Mouse (Mus musculus): ENCODE measurements at regions not wholly inside any gene's neighbourhood (a gene's known extent, or its start where the extent isn't known, plus 50 kb on each side); places are given as distances from the start of the nearest gene placed in this dataset.

- Histone ChIP-seq H3K9me3 (replicated peaks; ENCODE audit: control insufficient read depth, insufficient read depth, low read length, poor library complexity, severe bottlenecking) (no peaks in the 10 kb centered on the region), H3K27me3 (ENCODE audit: control insufficient read depth, insufficient read depth, low read length, poor library complexity, severe bottlenecking) (no peaks in the 10 kb centered on the region), H3K4me3 (ENCODE audit: low read depth, low read length) (no peak overlapping the region), H3K4me1 (ENCODE audit: control insufficient read depth, insufficient read depth, low read length) (no peaks in the 10 kb centered on the region), H3K9ac (ENCODE audit: low read depth, poor library complexity, severe bottlenecking) (no peak overlapping the region), H3K36me3 (ENCODE audit: control insufficient read depth, insufficient read depth, low read length, poor library complexity, severe bottlenecking) (no peaks in the 10 kb centered on the region), H3K27ac (ENCODE audit: insufficient read depth, low read length) (no peak overlapping the region)
- TF ChIP-seq CTCF (IDR thresholded peaks at IDR 0.05; ENCODE audit: low read depth, low read length) (no peak), POLR2A (IDR thresholded peaks at IDR 0.05; ENCODE audit: insufficient read depth, low read length) (no peak), EP300 (IDR thresholded peaks at IDR 0.05; ENCODE audit: insufficient read depth, low read depth, low read length) (no peak)
Measured at GRCm38 (mm10) chr1:81608772-81609171, 532.0 kb downstream of the Nyap2 start.

DNA sequence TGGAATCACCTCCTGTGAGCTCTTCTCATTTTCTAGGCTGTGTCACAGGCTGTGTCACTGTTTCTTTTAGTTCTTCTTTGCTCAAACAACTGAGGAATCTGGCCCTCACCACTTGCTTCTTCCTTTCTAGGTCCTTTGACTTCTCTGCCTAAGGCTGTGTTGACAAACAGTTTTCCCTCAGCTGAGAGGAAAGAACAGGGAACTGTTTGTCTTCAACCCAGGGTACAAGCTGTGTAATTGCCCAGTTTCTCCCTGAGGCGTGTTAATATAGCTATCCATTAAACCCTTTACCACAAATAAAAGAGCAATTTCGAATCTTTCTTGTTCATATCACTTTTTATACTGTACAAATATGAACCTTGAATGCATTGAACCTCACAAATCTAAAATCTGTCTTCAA is 542.1 kb downstream of the Nyap2 start:
- no peaks in the 10 kb centered on the region for H3K27me3 ChIP-seq (ENCODE audit: control insufficient read depth, insufficient read depth, low read length, poor library complexity, severe bottlenecking)
- no peaks in the 10 kb centered on the region for H3K4me1 ChIP-seq (ENCODE audit: control insufficient read depth, insufficient read depth, low read length)
- no peak for TF ChIP-seq POLR2A (IDR thresholded peaks at IDR 0.05; ENCODE audit: insufficient read depth, low read length)
- no peak for TF ChIP-seq CTCF (IDR thresholded peaks at IDR 0.05; ENCODE audit: low read depth, low read length)
- no peak for TF ChIP-seq EP300 (IDR thresholded peaks at IDR 0.05; ENCODE audit: insufficient read depth, low read depth, low read length)
- H3K9ac ChIP-seq (ENCODE audit: low read depth, poor library complexity, severe bottlenecking): no peak overlapping the region
- no peak overlapping the region for H3K27ac ChIP-seq (ENCODE audit: insufficient read depth, low read length)
- H3K4me3 ChIP-seq (ENCODE audit: low read depth, low read length): no peak overlapping the region
- no peaks in the 10 kb centered on the region for H3K36me3 ChIP-seq (ENCODE audit: control insufficient read depth, insufficient read depth, low read length, poor library complexity, severe bottlenecking)
- H3K9me3 ChIP-seq (replicated peaks; ENCODE audit: control insufficient read depth, insufficient read depth, low read length, poor library complexity, severe bottlenecking): peaks cover 11% of the 10 kb centered on the region

DNA sequence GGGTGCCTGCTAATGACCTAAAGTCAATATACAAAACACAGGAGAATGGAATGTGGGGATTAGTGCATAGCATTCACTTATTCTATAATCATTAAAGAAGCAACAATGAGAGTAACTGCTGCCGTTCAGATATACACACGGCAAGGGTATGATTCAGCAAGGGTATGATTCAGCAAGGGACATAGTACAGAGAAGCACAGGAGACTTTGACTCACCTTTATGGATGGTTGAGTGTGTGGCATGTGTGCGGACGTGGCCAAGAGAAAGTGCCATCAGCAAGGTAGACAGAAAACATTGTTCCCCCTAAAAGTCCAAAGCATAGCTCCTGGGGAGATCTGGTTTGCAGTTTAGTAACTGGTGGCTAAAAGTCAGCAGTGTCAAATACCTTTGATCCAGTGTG is 547.4 kb downstream of the Nyap2 start:
- Histone ChIP-seq H3K27ac (ENCODE audit: insufficient read depth, low read length) (no peak overlapping the region), H3K27me3 (ENCODE audit: control insufficient read depth, insufficient read depth, low read length, poor library complexity, severe bottlenecking) (no peaks in the 10 kb centered on the region), H3K4me1 (ENCODE audit: control insufficient read depth, insufficient read depth, low read length) (no peaks in the 10 kb centered on the region), H3K4me3 (ENCODE audit: low read depth, low read length) (no peak overlapping the region), H3K9me3 (replicated peaks; ENCODE audit: control insufficient read depth, insufficient read depth, low read length, poor library complexity, severe bottlenecking) (peaks cover 11% of the 10 kb centered on the region), H3K9ac (ENCODE audit: low read depth, poor library complexity, severe bottlenecking) (no peak overlapping the region), H3K36me3 (ENCODE audit: control insufficient read depth, insufficient read depth, low read length, poor library complexity, severe bottlenecking) (no peaks in the 10 kb centered on the region)
- no peak for TF ChIP-seq POLR2A (IDR thresholded peaks at IDR 0.05; ENCODE audit: insufficient read depth, low read length)
- no peak for TF ChIP-seq CTCF (IDR thresholded peaks at IDR 0.05; ENCODE audit: low read depth, low read length)
- TF ChIP-seq EP300 (IDR thresholded peaks at IDR 0.05; ENCODE audit: insufficient read depth, low read depth, low read length): no peak

DNA sequence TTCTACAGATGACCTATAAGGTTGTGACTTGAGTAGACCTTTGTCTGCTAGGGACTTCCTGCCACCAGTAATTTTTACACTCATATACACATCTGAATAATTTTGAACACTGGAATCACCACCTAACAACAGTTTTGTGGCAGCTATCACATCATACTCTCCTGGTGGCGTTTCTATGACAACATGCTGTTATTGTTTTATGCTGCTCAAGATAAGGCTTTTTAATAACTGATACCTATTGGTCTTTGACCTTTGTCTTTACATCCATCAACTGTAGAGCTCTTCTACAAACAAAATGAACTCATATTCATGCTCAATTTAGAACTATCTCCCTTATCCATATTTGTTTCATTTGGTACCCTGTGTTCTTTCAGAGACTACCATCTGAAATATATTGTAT is 556.0 kb downstream of the Nyap2 start:
- no peak overlapping the region for H3K27ac ChIP-seq (ENCODE audit: insufficient read depth, low read length)
- H3K4me1 ChIP-seq (ENCODE audit: control insufficient read depth, insufficient read depth, low read length): peaks cover 2% of the 10 kb centered on the region
- no peaks in the 10 kb centered on the region for H3K9me3 ChIP-seq (replicated peaks; ENCODE audit: control insufficient read depth, insufficient read depth, low read length, poor library complexity, severe bottlenecking)
- H3K9ac ChIP-seq (ENCODE audit: low read depth, poor library complexity, severe bottlenecking): no peak overlapping the region
- no peaks in the 10 kb centered on the region for H3K27me3 ChIP-seq (ENCODE audit: control insufficient read depth, insufficient read depth, low read length, poor library complexity, severe bottlenecking)
- H3K4me3 ChIP-seq (ENCODE audit: low read depth, low read length): no peak overlapping the region
- no peaks in the 10 kb centered on the region for H3K36me3 ChIP-seq (ENCODE audit: control insufficient read depth, insufficient read depth, low read length, poor library complexity, severe bottlenecking)
- TF ChIP-seq EP300 (IDR thresholded peaks at IDR 0.05; ENCODE audit: insufficient read depth, low read depth, low read length) (no peak), POLR2A (IDR thresholded peaks at IDR 0.05; ENCODE audit: insufficient read depth, low read length) (no peak), CTCF (IDR thresholded peaks at IDR 0.05; ENCODE audit: low read depth, low read length) (no peak)

GRCm38 (mm10) chr1:81637357-81637756 is 560.6 kb downstream of the Nyap2 start:
- no peak for TF ChIP-seq EP300 (IDR thresholded peaks at IDR 0.05; ENCODE audit: insufficient read depth, low read depth, low read length)
- TF ChIP-seq CTCF (IDR thresholded peaks at IDR 0.05; ENCODE audit: low read depth, low read length): no peak
- no peak for TF ChIP-seq POLR2A (IDR thresholded peaks at IDR 0.05; ENCODE audit: insufficient read depth, low read length)
- Histone ChIP-seq H3K36me3 (ENCODE audit: control insufficient read depth, insufficient read depth, low read length, poor library complexity, severe bottlenecking) (no peaks in the 10 kb centered on the region), H3K27me3 (ENCODE audit: control insufficient read depth, insufficient read depth, low read length, poor library complexity, severe bottlenecking) (no peaks in the 10 kb centered on the region), H3K4me3 (ENCODE audit: low read depth, low read length) (no peak overlapping the region), H3K9ac (ENCODE audit: low read depth, poor library complexity, severe bottlenecking) (no peak overlapping the region), H3K4me1 (ENCODE audit: control insufficient read depth, insufficient read depth, low read length) (no peaks in the 10 kb centered on the region), H3K27ac (ENCODE audit: insufficient read depth, low read length) (no peak overlapping the region), H3K9me3 (replicated peaks; ENCODE audit: control insufficient read depth, insufficient read depth, low read length, poor library complexity, severe bottlenecking) (no peaks in the 10 kb centered on the region)

DNA sequence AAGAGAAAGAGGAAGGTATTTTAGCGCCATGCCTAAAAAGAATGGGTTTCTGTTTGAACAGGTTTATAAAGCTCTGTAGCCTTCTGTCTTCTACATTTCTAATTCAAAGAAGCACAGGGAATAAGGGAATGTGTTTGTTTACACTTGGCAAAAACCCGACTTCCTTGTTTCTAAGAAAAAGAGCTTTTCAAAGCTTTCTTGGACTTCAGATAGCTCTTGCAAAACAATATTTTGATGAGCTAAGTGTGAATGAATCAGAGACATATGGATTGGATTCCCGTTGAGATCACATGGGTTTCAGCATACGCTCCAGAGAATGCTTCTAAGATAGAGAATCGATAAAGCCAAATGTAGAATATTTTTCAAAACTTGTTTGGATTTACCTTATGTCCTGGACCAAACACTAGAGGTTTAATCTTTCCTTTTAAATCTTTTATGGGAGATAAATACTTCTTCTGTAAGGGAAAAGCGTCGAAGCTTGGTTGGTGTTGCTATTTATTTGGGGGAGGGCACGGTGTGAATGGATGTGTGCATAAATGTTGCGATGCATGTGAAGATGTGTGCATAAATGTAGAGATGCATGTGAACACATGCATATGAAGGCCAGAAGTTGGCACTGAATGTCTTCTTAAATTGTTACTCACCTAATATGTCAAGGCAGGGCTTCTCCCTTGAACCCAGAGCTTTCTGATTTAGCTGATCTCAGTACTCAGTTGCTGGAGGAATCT is 576.4 kb downstream of the Nyap2 start:
- no peaks in the 10 kb centered on the region for H3K27me3 ChIP-seq (ENCODE audit: control insufficient read depth, insufficient read depth, low read length, poor library complexity, severe bottlenecking)
- H3K36me3 ChIP-seq (ENCODE audit: control insufficient read depth, insufficient read depth, low read length, poor library complexity, severe bottlenecking): no peaks in the 10 kb centered on the region
- peaks cover 2% of the 10 kb centered on the region for H3K4me1 ChIP-seq (ENCODE audit: control insufficient read depth, insufficient read depth, low read length)
- H3K4me3 ChIP-seq (ENCODE audit: low read depth, low read length): no peak overlapping the region
- H3K9ac ChIP-seq (ENCODE audit: low read depth, poor library complexity, severe bottlenecking): no peak overlapping the region
- no peak overlapping the region for H3K27ac ChIP-seq (ENCODE audit: insufficient read depth, low read length)
- TF ChIP-seq CTCF (IDR thresholded peaks at IDR 0.05; ENCODE audit: low read depth, low read length) (no peak), EP300 (IDR thresholded peaks at IDR 0.05; ENCODE audit: insufficient read depth, low read depth, low read length) (no peak), POLR2A (IDR thresholded peaks at IDR 0.05; ENCODE audit: insufficient read depth, low read length) (no peak)
- 0 out of 2 replicates have a peak, but pooled peaks cover 4% of the 10 kb centered on the region for H3K9me3 ChIP-seq (replicated peaks; ENCODE audit: control insufficient read depth, insufficient read depth, low read length, poor library complexity, severe bottlenecking)

All from ES-Bruce4 (cell line).